Mouse (Mus musculus) forebrain, embryonic 11.5 days (tissue): ENCODE measurements around the gene Qtrt2. TPM values are rescaled to one million over a fixed set of nuclear protein-coding genes. Genes with fewer than 3 reads are reported as not detected.

Source experiments
- ATAC-seq: fragments of 200-750 bp; cut with Nextera tagmentation; replicated peaks from 2 replicates; pipeline ENCODE4 v1.8.0; 2017; ENCODE audit warnings: moderate TSS enrichment; ENCODE audit not compliant: low FRiP score
- DNase-seq: peaks from one replicate; pipeline ENCODE4 v3.0.0-alpha.2; 2017; ENCODE audit warnings: low spot score
- H3K27ac ChIP-seq: fragments of 300-500 bp; sonication (generic); 2 replicates; pipeline ENCODE4 v1.5.1; 2014; ENCODE audit warnings: low read depth, low read length
- H3K27me3 ChIP-seq: fragments of 300-500 bp; sonication (generic); 2 replicates; pipeline ENCODE4 v1.6.1; 2014; ENCODE audit warnings: mild to moderate bottlenecking, low read length, mixed read lengths; ENCODE audit not compliant: control insufficient read depth, insufficient read depth
- H3K36me3 ChIP-seq: fragments of 300-500 bp; sonication (generic); 2 replicates; pipeline ENCODE4 v1.6.1; 2014; ENCODE audit warnings: mild to moderate bottlenecking, low read length, moderate library complexity, mixed read lengths; ENCODE audit not compliant: control insufficient read depth, insufficient read depth
- H3K4me1 ChIP-seq: fragments of 300-500 bp; sonication (generic); replicated peaks from 2 replicates; pipeline ENCODE4 v1.6.1; 2014; ENCODE audit warnings: low read length, mixed read lengths; ENCODE audit not compliant: control insufficient read depth, insufficient read depth
- H3K4me2 ChIP-seq: fragments of 300-500 bp; sonication (generic); 2 replicates; pipeline ENCODE4 v1.6.1; 2014; ENCODE audit warnings: low read depth, mild to moderate bottlenecking, low read length, moderate library complexity, mixed read lengths; ENCODE audit not compliant: severe bottlenecking
- H3K4me3 ChIP-seq: fragments of 300-500 bp; sonication (generic); 2 replicates; pipeline ENCODE4 v1.5.1; 2014; ENCODE audit warnings: low read depth, low read length
- H3K9ac ChIP-seq: fragments of 300-500 bp; sonication (generic); 2 replicates; pipeline ENCODE4 v1.6.1; 2014; ENCODE audit warnings: low read length
- H3K9me3 ChIP-seq: fragments of 300-500 bp; sonication (generic); 2 replicates; pipeline ENCODE4 v1.6.1; 2016; ENCODE audit warnings: low read length, mixed read lengths; ENCODE audit not compliant: control insufficient read depth
- WGBS: fragments of 180-500 bp; shearing (Covaris S2); extraction: QIAGEN DNeasy Blood & Tissue Kit; methylation state at CpG from one replicate; pipeline ENCODE4 v1.1.7; 2014; 5-methylcytosine and 5-hydroxymethylcytosine counted together
- polyA plus RNA-seq: library from polyadenylated mRNA; unstranded; fragments of >200 nt; fragmentation: Nextera tagmentation; extraction: Ambion mirVana; gene quantifications from 2 replicates; pipeline ENCODE4 v1.2.1, GENCODE M21; 2014

The Qtrt2 gene
- polyA plus RNA-seq, 1 experiment from 2014 or later, result 47.4 TPM

DNA sequence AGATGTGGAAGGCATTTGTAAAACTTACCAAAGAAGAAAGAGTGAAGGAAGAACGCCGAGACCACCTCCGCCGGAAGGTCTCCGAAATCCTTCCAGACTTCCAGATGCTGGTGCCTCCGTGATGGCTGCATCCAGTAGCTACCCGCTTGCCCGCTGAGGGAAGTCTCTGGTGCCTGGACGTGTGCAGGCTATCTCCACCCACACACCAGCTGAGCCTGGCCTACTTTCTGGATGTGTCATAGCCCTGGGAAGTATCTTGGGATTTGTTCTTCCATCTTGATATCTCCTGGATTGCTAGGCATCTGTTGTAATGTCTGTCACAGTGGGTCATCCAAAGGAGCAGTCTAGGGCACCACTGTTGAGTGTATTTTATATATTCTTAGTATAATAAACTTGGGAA, 36.7 kb upstream of the Qtrt2 start:
- H3K4me2 ChIP-seq, result no peak overlapping the region
- ATAC-seq (no peak), DNase-seq (no peak)
- H3K27me3 ChIP-seq, result no peaks in the 10 kb centered on the region
- H3K9ac ChIP-seq, result no peak overlapping the region
- no peaks in the 10 kb centered on the region for H3K9me3 ChIP-seq
- 91% methylated on average over 9 of the region's 9 CpGs for WGBS
- H3K36me3 ChIP-seq, result no peaks in the 10 kb centered on the region
- no peak overlapping the region for H3K27ac ChIP-seq
- no peak overlapping the region for H3K4me3 ChIP-seq
- H3K4me1 ChIP-seq, result no peaks in the 10 kb centered on the region

DNA sequence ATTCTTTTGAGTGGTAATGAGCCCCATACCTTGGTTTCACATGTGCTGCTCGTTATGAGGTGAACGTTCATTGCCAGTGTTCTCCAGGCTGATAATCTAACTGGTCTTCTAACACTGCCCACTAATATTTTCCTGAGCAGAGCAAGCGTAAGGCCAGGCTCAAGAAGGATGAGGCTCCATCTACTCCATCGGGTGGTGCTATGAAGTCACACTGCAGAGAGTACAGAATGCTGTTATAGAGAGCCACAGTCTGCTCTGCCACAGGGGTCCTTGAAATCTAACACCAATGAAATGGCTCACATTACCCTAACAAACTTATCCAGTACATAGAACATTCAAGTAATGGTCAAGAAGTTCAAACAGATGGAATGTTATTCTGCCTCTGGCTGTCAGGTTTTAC, 31.4 kb upstream of the Qtrt2 start:
- Histone ChIP-seq H3K4me2 (no peak overlapping the region), H3K9me3 (no peaks in the 10 kb centered on the region), H3K9ac (no peak overlapping the region), H3K27ac (no peak overlapping the region), H3K4me1 (no peaks in the 10 kb centered on the region), H3K36me3 (no peaks in the 10 kb centered on the region), H3K4me3 (no peak overlapping the region), H3K27me3 (no peaks in the 10 kb centered on the region)
- no peak for DNase-seq
- no peak for ATAC-seq
- 82% methylated on average over 4 of the region's 4 CpGs for WGBS

- Histone ChIP-seq H3K4me2 (no peak overlapping the region), H3K9ac (no peak overlapping the region), H3K36me3 (no peaks in the 10 kb centered on the region), H3K27me3 (no peaks in the 10 kb centered on the region), H3K4me3 (no peak overlapping the region), H3K27ac (no peak overlapping the region), H3K9me3 (no peaks in the 10 kb centered on the region), H3K4me1 (no peaks in the 10 kb centered on the region)
- 87% methylated on average over 6 of the region's 6 CpGs for WGBS
- DNase-seq (no peak), ATAC-seq (no peak)
Measured at GRCm38 (mm10) chr16:43954913-43955312, 28.3 kb upstream of the Qtrt2 start.

GRCm38 (mm10) chr16:43951591-43951990, 25.0 kb upstream of the Qtrt2 start:
- H3K36me3 ChIP-seq, result no peaks in the 10 kb centered on the region
- H3K27ac ChIP-seq, result no peak overlapping the region
- no peaks in the 10 kb centered on the region for H3K9me3 ChIP-seq
- WGBS, result 86% methylated on average over 4 of the region's 4 CpGs
- H3K4me1 ChIP-seq, result no peaks in the 10 kb centered on the region
- H3K27me3 ChIP-seq, result no peaks in the 10 kb centered on the region
- no peak overlapping the region for H3K4me2 ChIP-seq
- DNase-seq (no peak), ATAC-seq (no peak)
- H3K9ac ChIP-seq, result no peak overlapping the region
- no peak overlapping the region for H3K4me3 ChIP-seq

DNA sequence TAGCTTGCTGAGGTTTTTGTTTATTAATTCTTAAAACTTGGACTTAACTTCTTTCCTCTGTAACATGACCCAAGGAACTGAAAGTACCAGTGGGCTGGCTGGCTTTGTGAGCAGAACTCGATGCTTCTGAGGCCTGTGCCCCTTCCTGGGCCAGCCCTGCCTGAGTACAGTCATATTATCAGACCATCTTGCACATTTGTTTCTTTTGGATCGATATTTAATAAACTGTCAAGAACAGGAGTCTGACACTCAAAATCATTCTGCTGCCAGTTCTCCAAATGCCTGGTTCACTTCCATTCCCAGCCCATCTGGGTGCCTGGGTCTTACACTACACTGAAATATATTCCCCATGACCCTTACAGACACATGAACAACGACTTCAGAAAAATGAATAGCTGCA, 19.3 kb upstream of the Qtrt2 start:
- DNase-seq (no peak), ATAC-seq (no peak)
- Histone ChIP-seq H3K9me3 (no peaks in the 10 kb centered on the region), H3K27ac (no peak overlapping the region), H3K36me3 (no peaks in the 10 kb centered on the region), H3K9ac (no peak overlapping the region), H3K4me3 (no peak overlapping the region), H3K4me1 (no peaks in the 10 kb centered on the region), H3K27me3 (no peaks in the 10 kb centered on the region), H3K4me2 (no peak overlapping the region)
- 83% methylated on average over 3 of the region's 3 CpGs for WGBS

GRCm38 (mm10) chr16:43945351-43945750, 18.7 kb upstream of the Qtrt2 start:
- ATAC-seq (no peak), DNase-seq (no peak)
- 87% methylated on average over 3 of the region's 3 CpGs for WGBS
- Histone ChIP-seq H3K36me3 (no peaks in the 10 kb centered on the region), H3K4me2 (no peak overlapping the region), H3K27ac (no peak overlapping the region), H3K27me3 (no peaks in the 10 kb centered on the region), H3K9ac (no peak overlapping the region), H3K4me3 (no peak overlapping the region), H3K9me3 (no peaks in the 10 kb centered on the region), H3K4me1 (no peaks in the 10 kb centered on the region)

GRCm38 (mm10) chr16:43940846-43941245, 14.2 kb upstream of the Qtrt2 start:
- ATAC-seq (no peak), DNase-seq (no peak)
- Histone ChIP-seq H3K36me3 (no peaks in the 10 kb centered on the region), H3K4me1 (no peaks in the 10 kb centered on the region), H3K27ac (no peak overlapping the region), H3K9ac (no peak overlapping the region), H3K4me3 (no peak overlapping the region), H3K27me3 (no peaks in the 10 kb centered on the region), H3K4me2 (no peak overlapping the region), H3K9me3 (no peaks in the 10 kb centered on the region)
- 86% methylated on average over 4 of the region's 4 CpGs for WGBS

GRCm38 (mm10) chr16:43935892-43936291, 9.3 kb upstream of the Qtrt2 start:
- Histone ChIP-seq H3K27ac (no peak overlapping the region), H3K36me3 (no peaks in the 10 kb centered on the region), H3K4me2 (no peak overlapping the region), H3K4me3 (no peak overlapping the region), H3K27me3 (no peaks in the 10 kb centered on the region), H3K4me1 (no peaks in the 10 kb centered on the region), H3K9ac (no peak overlapping the region), H3K9me3 (no peaks in the 10 kb centered on the region)
- ATAC-seq (no peak), DNase-seq (no peak)
- WGBS, result 90% methylated on average over 3 of the region's 3 CpGs

GRCm38 (mm10) chr16:43935367-43935766, 8.8 kb upstream of the Qtrt2 start:
- ATAC-seq (no peak), DNase-seq (no peak)
- H3K4me3 ChIP-seq, result no peak overlapping the region
- no peak overlapping the region for H3K4me2 ChIP-seq
- no peak overlapping the region for H3K27ac ChIP-seq
- H3K27me3 ChIP-seq, result no peaks in the 10 kb centered on the region
- H3K9me3 ChIP-seq, result no peaks in the 10 kb centered on the region
- H3K36me3 ChIP-seq, result no peaks in the 10 kb centered on the region
- H3K9ac ChIP-seq, result no peak overlapping the region
- WGBS, result 85% methylated on average over 3 of the region's 3 CpGs
- H3K4me1 ChIP-seq, result no peaks in the 10 kb centered on the region
